Mouse (Mus musculus) olfactory bulb, adult 2 months (tissue): ENCODE measurements at regions not wholly inside any gene's neighbourhood (a gene's known extent, or its start where the extent isn't known, plus 50 kb on each side); places are given as distances from the start of the nearest gene placed in this dataset.

Source experiments
- CTCF ChIP-seq: fragments of 200-500 bp; IDR thresholded peaks from 2 replicates; pipeline ENCODE4 v1.5.1; 2012; ENCODE audit warnings: low read depth, mild to moderate bottlenecking, low read length, moderate library complexity; ENCODE audit not compliant: insufficient read depth
- POLR2A ChIP-seq: fragments of 200-500 bp; IDR thresholded peaks from 2 replicates; pipeline ENCODE4 v1.6.1; 2012; ENCODE audit warnings: mild to moderate bottlenecking, low read depth, low read length, moderate library complexity; ENCODE audit not compliant: insufficient read depth

DNA sequence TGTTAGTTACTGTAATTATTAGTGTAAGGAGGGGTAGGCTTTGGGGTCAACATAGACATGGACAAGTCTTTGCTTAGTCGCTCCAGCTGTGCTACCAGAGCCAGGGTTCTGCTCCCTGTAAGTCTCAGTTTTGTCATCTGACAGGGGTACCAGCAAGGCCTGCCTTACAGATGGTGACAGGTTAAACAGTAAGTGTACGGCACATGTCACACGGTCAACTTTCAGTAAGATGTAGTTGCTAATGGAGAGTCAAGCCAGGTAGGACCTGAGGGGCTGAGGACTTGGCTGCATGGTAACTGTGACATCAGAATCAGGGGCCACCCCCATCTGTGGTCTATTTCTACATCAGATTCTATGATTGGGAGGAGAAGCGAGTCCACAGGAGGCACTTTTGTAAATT, 153.6 kb downstream of the Kdr start:
- no peak for TF ChIP-seq POLR2A
- TF ChIP-seq CTCF, result no peak
